Mouse (Mus musculus) heart, embryonic 10.5 days (tissue): ENCODE results near the gene Myt1. TPM values are rescaled to one million over a fixed set of nuclear protein-coding genes. Genes with fewer than 3 reads are reported as not detected.
A peak's percentile ranks its signal among the peaks of the same experiment; 100 is the strongest.
"Not testable (repeated sequence)": the region's sequence is repeated elsewhere in the genome, so short reads cannot be mapped to it uniquely, and the experiment has no call there.

Experiments
- DNase-seq: peaks from one replicate; pipeline ENCODE4 v3.0.0-alpha.2; 2017; ENCODE audit warnings: low spot score
- H3K27ac ChIP-seq: fragments of 300-500 bp; sonication (generic); 2 replicates; pipeline ENCODE4 v1.5.1; 2016; ENCODE audit warnings: mild to moderate bottlenecking
- H3K27me3 ChIP-seq: fragments of 300-500 bp; sonication (generic); 2 replicates; pipeline ENCODE4 v1.6.1; 2016; ENCODE audit warnings: mild to moderate bottlenecking; ENCODE audit not compliant: poor library complexity, insufficient read depth, severe bottlenecking
- H3K36me3 ChIP-seq: fragments of 300-500 bp; sonication (generic); 2 replicates; pipeline ENCODE4 v1.6.1; 2016; ENCODE audit warnings: mild to moderate bottlenecking, moderate library complexity
- H3K4me1 ChIP-seq: fragments of 300-500 bp; sonication (generic); 2 replicates; pipeline ENCODE4 v1.6.1; 2016; ENCODE audit warnings: mild to moderate bottlenecking
- H3K4me3 ChIP-seq: fragments of 300-500 bp; sonication (generic); 2 replicates; pipeline ENCODE4 v1.5.1; 2016; ENCODE audit warnings: mild to moderate bottlenecking, moderate library complexity
- H3K9me3 ChIP-seq: fragments of 300-500 bp; sonication (generic); 2 replicates; pipeline ENCODE4 v1.6.1; 2016; ENCODE audit warnings: mild to moderate bottlenecking, moderate library complexity
- WGBS: fragments of 180-500 bp; shearing (Covaris S2); methylation state at CpG from one replicate; pipeline ENCODE4 v1.1.7; 2016; 5-methylcytosine and 5-hydroxymethylcytosine counted together
- polyA plus RNA-seq: library from polyadenylated mRNA; unstranded; fragments of >200 nt; fragmentation: Nextera tagmentation; extraction: Ambion mirVana; gene quantifications from 2 replicates; pipeline ENCODE4 v1.2.1, GENCODE M21; 2016

Myt1 gene
- polyA plus RNA-seq, 1 experiment from 2014 or later = 0.05 TPM

DNA sequence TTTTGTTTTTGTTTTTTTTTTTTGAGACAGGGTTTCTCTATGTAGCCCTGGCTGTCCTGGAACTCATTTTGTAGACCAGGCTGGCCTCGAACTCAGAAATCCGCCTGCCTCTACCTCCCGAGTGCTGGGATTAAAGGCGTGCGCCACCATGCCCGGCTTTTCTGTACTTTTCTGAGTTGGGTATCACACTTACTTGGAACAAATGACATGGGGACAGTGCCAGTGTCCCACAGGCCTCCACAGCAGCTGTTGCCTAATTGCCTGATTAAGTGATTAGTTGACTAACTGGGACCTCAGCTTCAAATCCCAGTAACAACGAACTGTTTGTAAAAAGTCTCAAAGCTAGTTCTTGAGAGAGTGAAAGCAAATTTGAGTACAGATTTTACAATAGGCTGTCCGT, 30.1 kb downstream of the Myt1 start:
- H3K27me3 ChIP-seq, H3K4me1 ChIP-seq, DNase-seq, H3K27ac ChIP-seq, H3K4me3 ChIP-seq, H3K36me3 ChIP-seq, H3K9me3 ChIP-seq: not testable (repeated sequence)
- WGBS = 79% methylated on average over 8 of the region's 8 CpGs

DNA sequence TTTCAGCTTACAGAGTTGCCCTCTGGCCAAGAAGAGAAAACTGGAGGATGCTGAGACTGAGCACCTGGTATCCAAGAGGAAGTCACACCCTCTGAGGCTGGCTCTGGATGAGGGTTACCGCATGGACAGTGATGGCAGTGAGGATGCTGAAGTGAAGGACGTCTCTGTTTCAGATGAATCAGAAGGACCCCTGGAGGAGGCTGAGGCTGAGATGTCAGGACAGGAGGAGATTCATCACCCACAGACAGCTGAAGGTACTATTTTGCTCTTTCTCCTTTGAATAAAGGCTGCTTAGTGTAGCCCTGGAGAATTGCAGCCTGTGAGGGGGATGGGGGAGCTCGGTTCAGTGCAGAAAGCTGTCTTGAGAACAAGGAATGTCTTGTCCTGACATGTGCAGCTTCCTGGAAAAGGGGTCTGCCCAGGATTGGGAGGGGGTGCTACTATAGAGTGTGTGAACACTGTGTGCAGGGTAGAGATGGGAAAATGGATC, 32.6 kb downstream of the Myt1 start:
- Histone ChIP-seq H3K4me3 (no peak overlapping the region), H3K36me3 (no peaks in the 10 kb centered on the region), H3K9me3 (no peaks in the 10 kb centered on the region), H3K27ac (no peak overlapping the region), H3K4me1 (no peaks in the 10 kb centered on the region), H3K27me3 (0 out of 2 replicates have a peak, but pooled peaks cover 6% of the 10 kb centered on the region)
- DNase-seq = no peak
- 59% methylated on average over 3 of the region's 3 CpGs for WGBS

DNA sequence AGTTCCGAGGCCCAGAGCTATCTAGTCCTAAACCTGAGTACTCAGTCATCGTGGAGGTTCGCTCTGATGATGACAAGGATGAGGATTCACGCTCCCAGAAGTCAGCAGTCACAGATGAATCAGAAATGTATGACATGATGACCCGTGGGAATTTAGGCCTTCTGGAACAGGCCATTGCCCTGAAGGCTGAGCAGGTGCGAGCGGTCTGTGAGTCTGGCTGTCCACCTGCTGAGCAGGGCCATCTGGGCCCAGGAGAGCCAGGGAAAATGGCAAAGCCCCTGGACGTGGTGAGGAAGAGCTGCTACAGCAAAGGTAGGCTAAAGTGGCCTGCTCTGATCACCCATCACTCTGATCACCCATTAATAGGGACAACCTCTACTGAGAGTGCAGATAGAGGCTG, 34.5 kb downstream of the Myt1 start:
- H3K36me3 ChIP-seq = no peaks in the 10 kb centered on the region
- no peak overlapping the region for H3K27ac ChIP-seq
- no peak for DNase-seq
- H3K4me3 ChIP-seq = no peak overlapping the region
- H3K9me3 ChIP-seq = no peaks in the 10 kb centered on the region
- H3K4me1 ChIP-seq = no peaks in the 10 kb centered on the region
- WGBS = 72% methylated on average over 8 of the region's 8 CpGs
- H3K27me3 ChIP-seq = 0 out of 2 replicates have a peak, but pooled peaks cover 6% of the 10 kb centered on the region

DNA sequence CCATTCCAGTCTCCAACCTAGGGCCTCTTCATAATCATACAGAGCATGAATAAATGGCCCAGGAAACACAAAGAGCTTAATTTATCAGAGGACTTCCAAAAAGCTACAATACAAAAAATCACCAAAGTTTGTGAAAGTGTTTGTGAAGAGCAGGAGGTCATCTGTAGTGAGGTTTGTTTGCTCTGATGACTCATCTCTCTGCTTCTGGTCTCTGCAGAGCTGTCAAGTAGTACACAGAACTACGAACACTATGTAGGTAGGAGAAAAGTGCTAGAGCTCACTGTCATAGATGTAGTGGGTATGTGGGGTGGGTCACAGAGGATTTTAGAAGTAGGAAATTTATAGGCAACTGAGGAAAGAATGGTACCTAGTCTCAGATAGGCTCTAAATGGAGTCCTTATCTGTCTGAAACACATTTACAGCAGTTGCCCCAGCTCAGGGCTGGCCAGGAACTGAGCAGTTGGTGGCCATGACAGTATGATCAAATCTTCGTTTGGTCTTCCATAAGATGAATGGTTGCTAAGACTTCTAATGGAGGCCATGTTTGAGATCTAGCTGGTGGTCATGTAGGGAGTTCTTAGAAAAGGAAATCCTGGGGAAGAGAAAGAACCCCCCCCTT, 66.0 kb downstream of the Myt1 start:
- H3K4me1 ChIP-seq = no peaks in the 10 kb centered on the region
- no peaks in the 10 kb centered on the region for H3K36me3 ChIP-seq
- H3K27ac ChIP-seq = no peak overlapping the region
- H3K4me3 ChIP-seq = no peak overlapping the region
- H3K9me3 ChIP-seq = no peaks in the 10 kb centered on the region
- H3K27me3 ChIP-seq = no peaks in the 10 kb centered on the region; the same call in 1 of the 2 replicates
- 61% methylated on average over 2 of the region's 2 CpGs for WGBS
- DNase-seq = no peak

DNA sequence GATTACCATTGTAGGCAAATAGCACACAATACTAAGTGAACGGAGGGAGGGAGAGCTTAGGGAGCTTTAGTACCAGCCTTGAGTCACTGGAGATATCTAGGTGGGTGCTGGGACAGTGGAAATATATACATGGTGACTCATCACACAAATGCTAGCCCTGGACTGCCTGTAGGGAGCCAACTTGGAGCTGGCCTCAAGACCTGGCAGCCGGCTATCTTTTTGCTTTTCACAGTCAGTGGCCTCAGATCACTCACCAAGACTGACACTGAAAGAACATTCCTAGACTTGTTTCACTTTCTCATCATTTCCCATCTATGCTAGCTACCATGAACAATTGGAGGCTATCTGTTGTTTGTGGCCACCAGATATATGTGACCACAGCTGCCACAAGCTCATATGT, 69.6 kb downstream of the Myt1 start:
- Histone ChIP-seq H3K27ac (no peak overlapping the region), H3K4me3 (no peak overlapping the region), H3K9me3 (no peaks in the 10 kb centered on the region), H3K27me3 (no peaks in the 10 kb centered on the region; the same call in 1 of the 2 replicates), H3K4me1 (no peaks in the 10 kb centered on the region), H3K36me3 (no peaks in the 10 kb centered on the region)
- no peak for DNase-seq
- WGBS = 69% methylated on average over 2 of the region's 2 CpGs

DNA sequence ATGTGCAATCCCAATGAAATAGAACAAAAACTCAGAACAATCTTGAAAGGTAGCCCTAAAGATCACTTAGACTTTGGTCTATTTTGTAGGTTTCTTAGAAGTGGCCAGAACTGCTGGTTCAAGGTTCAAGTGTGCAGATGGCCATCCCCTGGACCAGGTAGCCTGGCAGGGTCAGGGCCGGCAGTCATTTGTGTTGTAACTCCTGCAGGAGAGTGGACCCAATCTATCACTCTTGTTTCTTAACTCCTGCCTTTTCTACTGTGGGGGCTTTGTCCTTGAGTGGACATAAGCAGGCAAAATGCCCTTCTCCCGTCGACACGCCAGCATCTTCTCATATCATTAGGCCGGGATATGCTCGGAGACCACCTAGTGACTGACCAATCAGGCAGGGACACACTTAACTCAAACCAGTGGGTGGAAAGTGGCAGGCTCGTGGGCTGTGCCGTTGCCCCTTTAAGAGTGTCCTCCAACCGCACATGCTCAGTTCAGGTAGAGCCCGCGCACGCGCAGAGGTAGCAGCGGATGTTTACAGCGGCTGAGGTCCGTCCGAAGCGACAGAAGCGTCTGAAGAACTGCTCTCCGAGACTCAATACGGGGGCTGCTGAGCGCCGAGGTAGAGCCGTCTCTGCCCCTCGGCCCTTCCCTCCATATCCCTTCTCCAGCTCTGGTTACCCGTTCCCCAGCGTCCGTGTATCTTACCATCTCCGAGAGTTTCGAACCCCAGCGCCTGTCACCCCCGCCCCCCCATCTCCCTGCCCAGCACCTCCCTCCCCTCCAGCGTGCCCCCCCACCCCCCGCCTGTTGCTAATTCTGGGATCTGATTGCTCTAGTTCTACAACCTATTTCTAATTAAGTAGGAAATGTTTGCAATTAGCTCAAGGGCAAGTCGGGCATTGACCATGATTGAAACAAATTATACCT, 74.5 kb downstream of the Myt1 start, which contains the start of gene Pcmtd2:
Gene Pcmtd2, plus strand, starts transcription at position 483 of the 921 bp plus-strand sequence.
- WGBS = under 1% methylated on average over 35 of the region's 35 CpGs
- H3K36me3 ChIP-seq = peaks cover 4% of the 10 kb centered on the region
- DNase-seq = peak; percentile 97
- no peaks in the 10 kb centered on the region for H3K9me3 ChIP-seq
- no peaks in the 10 kb centered on the region for H3K27me3 ChIP-seq
- H3K27ac ChIP-seq = peak within 1 kb of the TSS; percentile 92
- H3K4me1 ChIP-seq = peaks cover 9% of the 10 kb centered on the region; the same call in 1 of the 2 replicates
- peak within 1 kb of the TSS; percentile 88 for H3K4me3 ChIP-seq

DNA sequence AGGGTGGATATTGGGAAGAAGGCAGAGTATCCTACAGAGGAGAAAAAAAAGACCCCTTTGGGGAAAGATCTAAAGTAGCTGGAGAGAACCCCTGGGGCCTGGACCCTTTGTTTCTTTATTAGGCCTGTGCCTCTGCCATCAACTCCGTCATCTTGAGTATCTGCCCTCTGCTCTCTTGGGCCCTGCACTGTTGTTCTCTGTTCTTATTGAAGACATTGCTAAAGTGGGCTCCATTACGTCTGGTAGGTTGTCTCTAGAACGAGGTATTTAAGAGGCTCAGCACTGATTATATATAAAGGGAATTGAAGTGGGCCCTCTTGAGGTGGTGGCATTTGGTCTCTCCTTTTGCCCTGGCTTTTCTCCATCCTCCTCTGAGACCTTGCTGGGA, 75.2 kb downstream of the Myt1 start:
- DNase-seq = no peak
- H3K27ac ChIP-seq = peak overlapping the region; percentile 92
- WGBS = 0% methylated on average over 3 of the region's 3 CpGs

DNA sequence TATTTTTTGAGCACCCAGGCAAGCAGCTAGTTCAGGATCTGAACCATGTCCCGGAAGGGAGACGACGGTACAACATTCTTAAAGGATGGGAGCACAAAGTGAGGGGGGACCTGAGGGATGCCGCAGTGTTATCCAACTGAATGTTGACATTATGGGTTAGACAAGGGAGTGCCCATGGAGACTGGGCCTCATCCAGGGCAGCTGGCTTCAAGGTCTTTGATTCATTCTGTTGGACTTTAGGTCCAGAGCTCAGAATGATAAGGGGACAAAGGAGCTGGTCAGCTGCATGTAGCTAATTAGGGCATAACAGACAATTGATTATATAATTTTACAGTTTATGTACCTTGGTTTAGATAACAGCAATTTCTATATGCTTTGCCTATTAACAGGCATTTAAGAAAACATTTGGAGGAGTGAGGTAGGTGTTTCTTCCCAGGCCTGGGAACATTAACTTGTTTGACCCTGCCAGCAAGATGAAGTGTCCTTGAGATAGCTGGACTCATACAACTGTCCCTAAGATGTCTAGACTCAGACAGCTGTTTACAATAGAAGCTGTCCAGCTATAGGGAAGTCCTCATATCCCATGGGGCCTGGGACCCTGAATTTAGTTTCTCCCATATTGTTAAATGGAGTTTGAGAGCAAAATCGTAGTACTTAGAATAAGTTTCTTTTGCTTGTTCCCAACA, 82.7 kb downstream of the Myt1 start:
- no peaks in the 10 kb centered on the region for H3K9me3 ChIP-seq
- no peaks in the 10 kb centered on the region for H3K4me1 ChIP-seq
- H3K27me3 ChIP-seq = no peaks in the 10 kb centered on the region
- WGBS = 88% methylated on average over 5 of the region's 5 CpGs
- no peak overlapping the region for H3K4me3 ChIP-seq
- peaks cover 43% of the 10 kb centered on the region for H3K36me3 ChIP-seq
- H3K27ac ChIP-seq = no peak overlapping the region
- DNase-seq = no peak

More for the DNA sequence above, 75.2 kb downstream of the Myt1 start:
- Histone ChIP-seq H3K36me3 (peaks cover 6% of the 10 kb centered on the region), H3K27me3 (no peaks in the 10 kb centered on the region), H3K4me1 (peaks cover 9% of the 10 kb centered on the region; the same call in 1 of the 2 replicates), H3K4me3 (peak overlapping the region; percentile 88), H3K9me3 (no peaks in the 10 kb centered on the region)

DNA sequence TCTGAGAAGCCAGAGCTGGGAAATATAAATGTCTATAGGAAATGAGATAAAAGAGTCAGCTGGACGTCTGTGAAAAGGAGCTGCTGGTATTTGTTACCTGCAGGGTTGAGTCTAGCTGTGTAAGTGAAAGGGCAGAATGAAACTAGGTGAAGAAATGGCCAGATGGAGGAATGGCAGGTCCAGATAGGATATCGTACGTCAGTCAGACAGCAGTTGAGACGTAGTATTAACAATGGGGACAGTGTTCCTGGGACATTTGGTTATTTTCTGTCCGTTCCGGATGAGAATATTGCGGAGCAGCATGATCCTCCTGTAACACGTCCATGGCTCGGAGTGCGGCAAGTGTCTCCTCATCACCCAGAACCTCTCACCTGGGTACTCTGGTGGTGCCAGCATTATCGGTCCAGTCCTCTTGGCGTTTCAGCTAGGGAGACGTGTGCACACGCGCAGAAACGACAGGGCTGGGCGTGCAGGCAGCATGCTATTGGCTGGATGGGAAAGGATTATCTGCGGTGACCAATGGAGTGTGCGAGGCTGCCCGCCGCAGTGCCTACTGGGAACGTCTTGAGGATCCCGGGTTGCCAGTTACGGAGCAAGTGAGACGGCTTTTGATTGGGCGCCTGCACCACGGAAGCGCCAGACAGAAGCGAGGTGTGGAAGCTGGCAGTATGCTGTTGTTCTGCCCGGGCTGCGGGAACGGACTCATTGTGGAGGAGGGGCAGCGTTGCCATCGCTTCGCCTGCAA, 100.8 kb downstream of the Myt1 start, which contains the start of gene Polr3k:
Gene Polr3k, plus strand, starts transcription at position 547 of the 745 bp plus-strand sequence.
- WGBS = under 1% methylated on average over 35 of the region's 35 CpGs
- Histone ChIP-seq H3K27ac (peak within 1 kb of the TSS; percentile 91), H3K9me3 (no peaks in the 10 kb centered on the region), H3K36me3 (peaks cover 11% of the 10 kb centered on the region), H3K4me3 (peak within 1 kb of the TSS; percentile 84), H3K4me1 (peaks cover 12% of the 10 kb centered on the region), H3K27me3 (no peaks in the 10 kb centered on the region)
- DNase-seq = peak; percentile 99

DNA sequence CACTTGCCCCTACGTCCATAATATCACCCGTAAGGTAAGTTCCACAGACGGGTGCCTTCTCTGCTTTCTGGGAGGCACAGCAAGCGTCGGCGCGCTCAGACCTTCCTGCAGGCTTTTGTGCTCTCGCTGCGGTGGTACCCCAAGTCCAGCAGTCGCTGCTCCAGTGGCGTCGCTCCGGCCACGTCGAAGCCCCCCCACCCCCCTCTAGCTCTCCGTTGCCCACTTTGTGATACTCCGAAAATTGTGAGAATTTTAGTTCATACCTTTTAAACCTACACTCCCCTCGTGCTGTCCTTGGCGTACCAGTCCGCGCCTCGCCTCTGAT, 101.4 kb downstream of the Myt1 start:
- H3K27me3 ChIP-seq = no peaks in the 10 kb centered on the region
- peak overlapping the region; percentile 84 for H3K4me3 ChIP-seq
- H3K4me1 ChIP-seq = peaks cover 12% of the 10 kb centered on the region
- H3K27ac ChIP-seq = peak overlapping the region; percentile 91
- DNase-seq = no peak
- WGBS = under 1% methylated on average over 22 of the region's 22 CpGs
- no peaks in the 10 kb centered on the region for H3K9me3 ChIP-seq
- peaks cover 16% of the 10 kb centered on the region for H3K36me3 ChIP-seq

DNA sequence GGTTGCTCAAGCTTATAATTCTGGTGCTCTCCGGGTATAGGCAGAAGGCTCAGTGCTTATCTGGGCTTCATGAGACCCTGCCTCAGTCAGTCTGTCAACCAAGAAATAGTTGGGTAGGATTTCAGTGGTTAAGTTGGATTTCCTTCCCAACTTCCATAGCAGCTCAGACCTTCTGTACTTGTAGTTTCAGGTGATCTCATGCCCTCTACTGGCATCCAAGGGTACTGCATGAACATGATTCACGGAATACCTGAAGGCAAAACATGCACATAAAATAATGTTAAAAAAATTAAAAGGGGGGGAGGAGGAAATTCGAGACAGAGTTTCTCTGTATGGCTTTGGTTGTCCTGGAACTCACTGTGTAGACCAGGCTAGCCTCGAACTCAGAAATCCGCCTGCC, 103.8 kb downstream of the Myt1 start:
- Histone ChIP-seq H3K4me3 (no peak overlapping the region), H3K9me3 (no peaks in the 10 kb centered on the region), H3K27ac (no peak overlapping the region), H3K36me3 (peaks cover 27% of the 10 kb centered on the region), H3K27me3 (no peaks in the 10 kb centered on the region), H3K4me1 (peaks cover 12% of the 10 kb centered on the region)
- WGBS = 64% methylated on average over 5 of the region's 5 CpGs
- DNase-seq = no peak

DNA sequence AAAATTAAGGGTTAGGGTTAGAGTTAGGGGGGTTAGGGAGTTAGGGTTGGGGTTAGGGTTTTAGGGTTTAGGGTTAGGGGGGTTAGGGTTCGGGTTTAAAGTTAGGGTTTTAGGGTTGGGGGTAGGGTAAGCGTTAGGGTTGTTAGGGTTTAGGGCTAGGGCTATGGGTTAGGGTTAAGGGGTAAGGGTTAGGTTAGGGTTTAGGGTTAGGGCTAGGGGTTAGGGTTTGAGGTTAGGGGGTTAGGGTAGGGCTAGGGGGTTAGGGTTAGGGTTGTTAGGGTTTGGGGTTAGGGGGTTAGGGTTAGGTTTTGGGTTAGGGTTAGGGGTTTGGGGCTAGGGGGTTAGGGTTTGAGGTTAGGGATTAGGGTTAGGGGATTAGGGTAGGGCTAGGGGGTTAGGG, 107.9 kb downstream of the Myt1 start:
- Histone ChIP-seq H3K36me3 (peaks cover 34% of the 10 kb centered on the region), H3K27ac (no peak overlapping the region), H3K27me3 (no peaks in the 10 kb centered on the region), H3K4me3 (no peak overlapping the region), H3K9me3 (no peaks in the 10 kb centered on the region), H3K4me1 (no peaks in the 10 kb centered on the region)
- DNase-seq = no peak
- WGBS = 93% methylated on average over 2 of the region's 2 CpGs
